Mouse (Mus musculus) right cerebral cortex, postnatal 14 days (tissue): ENCODE data around the gene Samd4.

Experiments
- DNase-seq: peaks from one replicate; pipeline ENCODE4 v3.0.0; 2022

Gene Samd4

GRCm38 (mm10) chr14:47117522-47117921, 234.9 kb downstream of the Samd4 start:
- DNase-seq = no peak

GRCm38 (mm10) chr14:47127987-47128386, 245.3 kb downstream of the Samd4 start:
- no peak for DNase-seq

GRCm38 (mm10) chr14:47133948-47134347, 251.3 kb downstream of the Samd4 start:
- no peak for DNase-seq

DNA sequence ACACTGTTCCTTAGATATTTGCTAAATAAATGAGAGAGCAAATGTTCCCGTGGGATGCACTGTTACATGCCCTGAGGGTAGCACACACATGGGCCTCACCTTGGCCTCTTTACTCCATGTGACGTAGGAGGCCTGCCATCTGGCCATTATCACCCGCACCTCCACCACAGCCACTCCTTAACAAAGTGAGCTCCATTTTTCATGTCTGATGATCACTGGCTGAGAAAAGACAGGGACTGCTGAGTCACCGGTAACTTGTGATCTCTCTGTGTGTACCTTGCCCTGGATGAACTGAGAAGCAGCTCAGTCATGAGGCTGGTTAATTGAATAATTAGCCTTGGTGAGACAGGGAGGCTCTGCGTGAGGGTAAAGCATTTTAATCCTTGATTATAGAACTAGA, 254.0 kb downstream of the Samd4 start:
- DNase-seq = no peak

- DNase-seq = no peak
These were observed 256.2 kb downstream of the Samd4 start for GRCm38 (mm10) chr14:47138853-47139252.

GRCm38 (mm10) chr14:47144326-47144725, 261.7 kb downstream of the Samd4 start:
- DNase-seq = no peak

GRCm38 (mm10) chr14:47151306-47151705, 268.7 kb downstream of the Samd4 start:
- no peak for DNase-seq

DNA sequence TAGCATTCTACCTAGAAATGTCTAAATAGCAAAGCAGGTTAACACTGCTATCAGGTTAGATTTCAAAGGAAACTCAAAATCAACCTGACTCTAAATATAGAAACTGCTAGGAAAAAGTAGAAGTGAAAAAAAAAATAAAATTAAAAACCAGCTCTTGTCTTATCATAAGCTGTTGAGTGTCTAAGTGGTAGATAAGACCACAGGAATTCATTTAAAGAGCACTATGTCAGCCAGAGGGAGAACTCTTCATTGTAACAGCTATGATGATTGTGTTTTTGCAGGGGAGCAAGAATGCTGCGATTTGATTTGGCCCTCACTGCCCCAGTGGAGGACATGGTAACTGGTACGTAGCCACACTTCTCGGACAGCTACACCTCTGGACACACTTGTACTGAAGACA, 271.6 kb downstream of the Samd4 start:
- DNase-seq = no peak
